Mouse (Mus musculus) layer of hippocampus, postnatal 14 days (tissue): ENCODE measurements around the gene Smg1. TPM values are rescaled to one million over a fixed set of nuclear protein-coding genes. Genes with fewer than 3 reads are reported as not detected.

ENCODE experiments used
- DNase-seq, 2 experiments: peaks; one replicate each; pipeline ENCODE4 v3.0.0; 2021 to 2022; ENCODE audit warnings: low spot score in 2 of 2, mixed read lengths in 1 of 2
- total RNA-seq, 2 experiments: library from RNA; stranded (reverse); gene quantifications; 2 replicates each; pipeline ENCODE4 v1.2.3; 2021

Gene Smg1
- total RNA-seq, 2 experiments from 2014 or later = 69.4 to 73.2 TPM

DNA sequence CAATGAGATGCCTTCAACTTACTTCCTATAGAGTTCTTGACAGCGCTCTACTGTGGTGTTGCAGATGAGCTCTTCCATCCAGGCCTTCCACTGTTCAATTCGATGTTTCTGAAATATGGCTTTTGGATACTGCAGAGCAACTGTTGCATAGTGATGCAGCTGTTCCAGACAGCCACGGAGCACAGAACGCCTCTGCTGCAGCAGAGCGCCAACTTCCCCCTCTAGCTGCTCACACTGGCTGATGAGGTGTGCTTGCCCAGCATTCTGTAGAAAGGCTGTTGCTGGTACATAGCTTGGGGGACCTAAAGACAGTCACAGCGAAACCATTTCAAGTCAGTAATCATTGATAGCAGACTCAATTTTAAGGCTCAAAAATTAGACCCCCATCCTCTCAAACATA, 89.3 kb downstream of the Smg1 start:
- DNase-seq = no peak

DNA sequence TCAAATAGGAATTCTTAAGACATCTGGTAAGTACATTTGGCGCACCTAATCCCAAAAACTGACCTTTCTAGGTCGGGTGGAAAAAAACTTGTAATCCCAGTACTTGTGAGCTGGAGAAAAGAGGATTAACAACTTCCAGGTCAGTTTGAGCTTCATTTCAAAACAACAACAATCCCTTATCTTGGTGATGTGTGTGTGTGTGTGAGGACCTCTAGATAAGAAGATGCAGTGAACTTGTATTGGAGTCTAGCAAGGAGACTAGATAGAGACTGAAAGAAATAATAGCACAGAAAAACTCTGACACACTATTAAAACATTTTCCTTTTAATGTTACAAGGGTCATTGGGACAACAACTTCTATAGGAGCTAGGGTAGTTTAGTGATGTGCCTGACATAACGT, 99.9 kb downstream of the Smg1 start:
- DNase-seq = no peak

DNA sequence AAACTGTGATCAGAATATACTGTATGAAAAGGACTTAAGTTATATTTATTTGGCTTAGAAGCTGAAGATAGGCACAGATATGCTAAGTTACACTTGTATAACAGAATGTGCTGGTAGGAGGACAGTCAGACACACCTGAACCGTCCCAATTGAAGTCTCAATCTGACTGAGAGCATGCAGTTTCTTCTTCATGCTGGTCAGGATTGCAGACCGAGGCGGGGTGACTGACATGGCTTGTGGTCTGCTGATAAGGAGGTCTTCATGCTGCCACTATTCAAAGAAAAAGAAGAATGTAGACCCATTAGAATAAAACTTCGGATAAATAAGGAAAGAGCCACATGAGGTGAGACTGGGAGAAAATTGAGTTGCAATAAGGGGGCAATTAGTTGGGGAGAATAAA, 100.3 kb downstream of the Smg1 start:
- DNase-seq = no peak

DNA sequence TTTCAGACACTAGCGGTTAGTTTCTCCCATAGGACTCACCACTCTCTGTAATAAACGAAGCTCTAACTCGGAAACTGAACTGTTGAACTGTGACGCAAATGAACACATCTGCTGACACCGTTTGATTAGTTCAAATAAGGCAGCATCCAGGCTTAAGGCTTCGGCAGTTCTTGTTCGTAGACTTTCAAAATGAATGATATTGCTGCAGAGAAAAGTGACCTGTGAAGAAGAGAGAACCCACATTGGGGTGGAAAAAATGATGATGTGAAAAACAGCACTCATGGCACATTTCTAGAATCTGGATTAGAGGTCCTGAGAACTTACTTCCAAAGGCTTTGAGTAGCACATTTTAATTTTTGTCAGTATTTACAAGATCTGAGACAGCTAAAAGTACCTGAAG, 102.2 kb downstream of the Smg1 start:
- no peak for DNase-seq

DNA sequence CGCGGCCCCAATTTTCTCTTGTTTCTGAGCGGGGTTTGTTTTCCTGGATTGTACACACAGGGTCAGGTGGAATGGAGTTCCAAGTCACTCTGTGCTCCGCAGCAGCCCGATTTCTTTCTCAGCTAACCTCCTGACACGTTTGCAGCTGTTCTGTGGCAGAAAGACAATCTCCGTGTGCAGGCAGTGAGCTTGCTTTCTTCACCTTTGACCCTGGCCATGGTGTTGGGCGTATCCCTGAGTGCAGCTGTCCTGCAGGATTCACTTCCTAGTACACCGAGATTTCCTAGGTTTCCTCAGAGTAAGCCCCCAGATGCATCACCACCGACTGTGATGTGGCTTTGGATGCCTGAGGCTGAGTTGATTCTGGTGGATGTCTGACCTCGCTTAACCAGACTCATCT, 108.3 kb downstream of the Smg1 start:
- DNase-seq = no peak

DNA sequence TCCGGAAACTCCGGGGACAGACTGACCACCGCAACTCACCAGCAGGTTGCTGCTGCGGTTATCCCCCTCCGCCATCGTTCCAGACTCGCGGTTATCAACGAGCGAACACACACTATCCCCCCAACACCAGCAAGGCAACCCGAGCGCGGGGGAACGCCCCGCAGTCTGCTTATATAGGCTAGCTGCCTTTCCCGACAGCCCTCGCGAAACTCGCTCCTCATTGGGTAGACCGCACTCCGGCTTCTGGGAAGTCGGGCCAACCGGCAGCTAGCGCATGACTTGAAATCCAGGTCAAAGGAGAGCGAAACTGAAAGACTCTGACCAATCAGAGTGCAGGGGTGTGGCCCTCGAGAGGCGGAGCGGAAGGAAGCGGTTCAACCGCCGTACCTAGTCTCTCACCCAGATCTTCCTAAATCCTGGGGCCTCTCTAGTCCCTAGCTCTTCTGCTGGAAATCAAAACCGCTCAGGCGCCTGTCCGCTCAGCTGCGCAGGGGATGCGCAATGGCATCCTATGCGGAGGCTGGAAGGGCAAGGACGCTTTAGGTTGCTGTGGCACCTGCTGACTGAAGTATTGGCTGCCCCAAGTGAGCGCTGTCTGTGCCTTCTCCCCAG, 113.9 kb downstream of the Smg1 start, which contains the start of gene Arl6ip1:
TSS of gene Arl6ip1 (minus strand) at position 233 of the 612 bp plus-strand sequence.
- peak; percentile 93 to 98 for DNase-seq

DNA sequence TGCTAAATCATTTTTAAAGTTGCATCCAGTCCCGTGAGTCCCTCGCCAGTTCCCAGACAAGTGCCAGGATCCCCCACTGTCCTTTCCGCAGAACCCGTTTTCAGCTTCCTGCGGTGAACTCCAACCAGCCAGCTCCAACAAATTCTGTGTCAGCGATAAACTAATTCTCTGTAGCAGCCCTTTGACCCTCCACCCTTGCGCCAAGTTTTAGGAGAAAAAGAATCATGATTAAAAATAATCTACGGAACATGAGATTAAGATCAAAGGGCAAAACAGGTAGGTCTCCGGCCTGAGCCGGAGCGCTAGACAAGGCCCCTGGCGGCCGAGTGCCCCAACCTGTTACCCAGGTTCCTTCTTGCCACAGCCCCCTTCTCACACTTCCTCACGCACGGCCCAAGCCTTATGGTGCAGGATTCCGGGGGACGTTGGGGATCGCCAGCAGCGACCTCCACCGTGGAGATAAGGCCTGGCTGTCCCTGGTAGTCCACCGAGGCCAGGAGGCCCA, 114.5 kb downstream of the Smg1 start:
- DNase-seq = peak in 1 of 2 experiments; percentile 44

DNA sequence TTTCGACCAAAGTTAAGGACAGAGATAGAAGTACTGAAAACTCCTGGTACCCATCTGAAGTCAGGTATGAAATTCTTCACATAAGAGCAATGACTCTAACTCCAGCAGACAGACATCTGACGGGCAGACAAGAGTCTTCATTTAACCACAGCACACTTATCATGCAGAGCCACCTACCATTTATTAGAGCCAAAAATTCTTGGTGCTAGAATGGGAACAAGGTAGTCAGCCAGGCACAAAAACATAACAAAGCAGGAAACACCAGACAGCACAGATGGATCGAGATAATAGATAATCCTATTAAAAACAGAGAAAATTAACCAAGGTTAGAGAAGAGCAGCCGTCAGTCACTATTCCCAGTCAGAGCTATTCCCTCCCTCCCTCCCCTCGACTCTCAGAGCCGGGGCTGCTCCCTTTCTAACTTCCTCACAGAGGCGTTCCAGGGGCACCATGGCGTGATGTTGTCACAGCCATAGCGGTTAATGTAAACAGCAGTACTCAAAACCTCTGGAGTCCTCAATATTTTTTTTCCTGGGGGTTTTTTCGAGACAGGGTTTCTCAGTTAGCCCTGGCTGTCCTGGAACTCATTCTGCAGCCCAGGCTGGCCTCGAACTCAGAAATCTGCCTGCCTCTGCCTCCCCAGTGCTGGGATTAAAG, 117.1 kb downstream of the Smg1 start:
- peak in 1 of 2 experiments; percentile 44 for DNase-seq

DNA sequence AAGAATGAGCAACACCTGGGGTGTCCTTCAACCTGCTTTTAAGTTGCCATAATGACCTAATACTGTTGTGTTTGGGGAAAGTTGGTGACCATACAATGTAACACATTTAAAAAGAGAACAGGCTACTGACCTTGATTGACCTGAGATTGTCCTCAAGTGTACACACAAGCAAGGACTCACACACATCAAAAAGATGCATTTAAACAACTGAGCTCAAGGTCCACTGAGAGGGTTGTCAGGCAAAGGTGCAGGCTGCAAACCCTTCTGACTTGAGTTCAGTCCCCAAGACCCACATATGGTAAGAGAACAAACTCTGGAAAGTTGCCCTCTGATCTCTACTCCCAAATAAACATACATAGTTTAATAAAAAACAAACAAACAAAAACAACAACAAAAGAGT, 117.7 kb downstream of the Smg1 start:
- no peak for DNase-seq

DNA sequence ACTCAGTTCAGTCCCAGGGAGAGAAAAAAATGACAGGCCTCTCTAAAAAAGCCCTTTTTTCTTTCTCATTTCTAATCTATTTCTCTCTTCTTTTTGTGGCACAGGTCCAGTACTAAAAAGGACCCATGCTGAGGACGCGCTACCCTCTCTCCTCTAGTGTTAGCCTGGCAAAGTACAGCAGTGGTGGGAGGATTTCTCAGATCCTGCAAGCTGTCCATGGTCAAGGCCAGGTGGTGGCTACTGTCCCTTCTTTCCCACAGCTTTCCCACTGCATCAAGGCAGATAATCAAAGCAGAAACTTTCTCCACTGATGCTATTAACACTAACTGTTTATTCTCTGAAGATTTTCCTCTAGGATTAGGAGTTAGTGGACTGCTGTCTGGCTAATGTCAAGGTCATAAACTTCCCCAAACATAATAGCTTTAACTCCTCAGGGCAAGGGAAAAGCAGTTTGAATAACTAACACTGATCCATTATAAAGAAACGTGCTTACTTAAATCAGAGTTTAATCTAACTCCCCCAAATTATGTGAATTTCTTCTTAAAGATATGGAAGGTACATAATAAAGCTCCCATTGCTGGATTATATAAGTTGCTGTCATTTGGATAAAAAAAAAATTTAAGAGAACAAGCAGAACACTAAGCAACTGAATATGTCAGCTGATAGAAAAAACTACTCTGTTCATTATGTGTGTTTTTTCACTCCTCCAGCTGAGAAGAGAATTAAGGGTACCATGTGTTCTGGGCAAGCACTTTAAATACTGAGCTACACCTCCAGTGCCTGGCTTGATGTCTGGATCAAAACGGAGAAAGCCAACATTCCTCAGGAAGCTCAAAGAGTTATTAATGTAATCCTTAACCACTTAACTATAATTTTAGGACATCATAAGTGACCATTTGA, 119.7 kb downstream of the Smg1 start:
- no peak for DNase-seq

DNA sequence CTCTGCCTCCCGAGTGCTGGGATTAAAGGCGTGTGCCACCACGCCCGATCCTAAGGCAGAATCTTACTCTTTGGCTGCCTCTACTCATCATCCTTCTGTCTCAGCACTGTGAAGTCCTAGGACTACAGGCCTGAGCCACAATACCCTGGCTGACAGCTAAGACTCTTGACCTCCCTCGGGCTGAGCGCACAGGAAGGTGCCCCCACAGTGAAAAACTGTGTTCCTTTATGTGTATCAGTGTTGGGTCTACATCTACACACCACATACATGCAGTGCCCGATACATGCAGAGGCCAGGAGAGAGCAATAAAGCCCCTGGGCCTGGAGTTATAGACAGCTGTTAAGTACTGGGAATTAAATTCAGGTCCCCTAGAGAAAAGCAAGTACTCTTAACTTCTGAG, 121.2 kb downstream of the Smg1 start:
- no peak for DNase-seq

DNA sequence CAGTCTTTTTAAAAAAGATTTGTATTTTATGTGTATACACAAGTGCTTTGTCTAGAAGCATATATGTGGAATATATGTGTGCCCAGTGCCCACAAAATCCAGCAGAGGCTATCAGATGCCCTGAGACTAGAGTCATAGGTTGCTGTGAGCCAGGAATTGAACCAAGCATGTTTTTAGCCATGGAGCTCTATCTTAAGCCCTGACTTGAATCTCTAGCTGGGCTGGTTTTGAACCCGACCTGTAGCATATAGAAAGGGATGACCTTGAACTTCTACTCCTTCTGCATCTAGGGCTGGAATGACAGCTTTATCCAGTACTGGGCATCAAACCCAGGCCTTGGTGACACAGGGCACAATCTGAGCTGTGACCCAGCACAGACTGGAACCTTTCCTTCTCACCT, 122.8 kb downstream of the Smg1 start:
- no peak for DNase-seq

DNA sequence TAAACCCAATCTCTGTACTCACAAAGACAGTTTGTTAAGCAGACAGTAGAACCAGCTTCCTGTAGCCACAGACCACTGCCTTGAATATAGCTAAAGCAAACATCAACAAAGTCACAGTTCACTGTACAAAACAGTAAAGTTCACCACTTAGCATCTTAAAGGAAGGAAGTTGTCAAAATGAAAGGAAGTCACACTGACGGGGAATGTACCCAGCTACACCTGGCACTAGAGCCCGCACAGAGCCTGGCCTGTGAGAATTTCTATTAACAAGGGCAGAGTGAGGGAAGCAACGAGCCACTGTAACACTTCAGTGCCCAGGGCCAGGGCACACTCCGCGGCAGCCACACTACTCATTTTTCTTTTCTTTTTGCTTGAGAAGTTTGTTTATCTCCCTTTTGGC, 123.5 kb downstream of the Smg1 start:
- no peak for DNase-seq

DNA sequence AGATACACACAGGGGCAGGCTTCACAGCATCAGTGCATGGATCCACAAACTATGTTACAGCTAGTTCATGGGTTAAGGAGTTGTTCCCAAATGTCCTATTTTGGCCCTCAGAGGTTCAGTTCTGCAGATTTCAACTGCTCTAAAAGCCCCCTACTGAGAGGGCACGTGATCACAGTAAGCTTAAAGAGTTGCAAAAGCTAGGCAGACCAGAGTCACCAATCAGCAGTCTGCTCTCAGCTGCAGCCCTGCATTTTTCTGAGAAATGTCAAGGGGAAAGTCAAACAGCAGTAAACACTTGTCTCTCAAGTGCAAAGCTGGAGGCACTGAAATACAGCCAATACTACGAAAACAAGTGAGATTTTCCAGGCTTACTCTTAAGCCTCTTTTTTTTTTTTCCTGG, 124.3 kb downstream of the Smg1 start:
- no peak for DNase-seq

DNA sequence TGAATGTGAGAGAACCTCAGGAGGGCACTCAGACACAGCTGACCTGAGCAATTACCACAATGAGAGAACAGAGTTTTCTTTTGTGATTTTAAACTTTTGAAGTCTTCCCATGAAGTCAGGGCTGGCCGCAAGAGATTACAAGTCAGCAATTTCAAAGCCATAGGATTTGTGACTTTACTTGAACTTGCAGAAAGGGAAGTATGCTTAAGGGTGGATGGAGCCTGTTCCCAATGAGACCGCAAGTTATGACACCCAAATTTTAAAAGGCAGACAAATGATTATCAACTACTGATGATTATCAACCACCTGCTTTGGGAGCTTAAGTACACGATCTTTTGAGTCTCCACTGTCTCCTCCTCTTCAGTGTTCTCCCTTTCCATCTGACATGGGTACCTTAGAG, 125.0 kb downstream of the Smg1 start:
- no peak for DNase-seq

DNA sequence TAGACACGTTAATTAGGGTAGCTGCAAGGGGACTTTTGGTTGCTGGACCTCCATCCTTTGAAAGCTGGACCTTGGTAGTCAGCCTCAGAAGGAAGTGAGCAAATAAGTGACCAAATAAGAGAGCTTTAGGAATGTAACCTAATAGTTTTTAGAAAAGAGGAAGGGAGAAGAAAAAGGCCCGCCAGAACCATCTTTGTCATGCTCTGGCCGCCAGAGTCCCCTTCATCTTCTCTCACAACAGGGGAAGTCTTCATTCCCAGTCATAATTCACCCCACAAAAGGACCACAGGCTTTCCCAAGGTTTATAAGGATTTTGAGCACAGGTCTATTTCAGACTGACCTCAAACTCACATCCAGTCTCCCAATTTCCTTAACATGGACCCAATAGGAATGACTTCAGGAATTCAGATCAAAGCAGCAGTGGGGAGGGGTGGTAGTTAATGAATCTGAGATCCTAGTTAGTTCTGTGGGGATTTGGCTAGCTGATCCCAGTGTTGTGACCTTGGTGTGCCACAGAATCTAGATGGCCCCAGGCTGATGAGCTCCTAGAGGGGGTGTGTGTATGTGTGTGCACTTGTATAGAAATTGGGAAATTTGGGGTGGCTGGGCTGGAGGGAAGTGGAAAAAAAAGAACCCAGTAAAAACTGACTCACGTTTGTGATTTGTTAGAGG, 125.8 kb downstream of the Smg1 start:
- no peak for DNase-seq

DNA sequence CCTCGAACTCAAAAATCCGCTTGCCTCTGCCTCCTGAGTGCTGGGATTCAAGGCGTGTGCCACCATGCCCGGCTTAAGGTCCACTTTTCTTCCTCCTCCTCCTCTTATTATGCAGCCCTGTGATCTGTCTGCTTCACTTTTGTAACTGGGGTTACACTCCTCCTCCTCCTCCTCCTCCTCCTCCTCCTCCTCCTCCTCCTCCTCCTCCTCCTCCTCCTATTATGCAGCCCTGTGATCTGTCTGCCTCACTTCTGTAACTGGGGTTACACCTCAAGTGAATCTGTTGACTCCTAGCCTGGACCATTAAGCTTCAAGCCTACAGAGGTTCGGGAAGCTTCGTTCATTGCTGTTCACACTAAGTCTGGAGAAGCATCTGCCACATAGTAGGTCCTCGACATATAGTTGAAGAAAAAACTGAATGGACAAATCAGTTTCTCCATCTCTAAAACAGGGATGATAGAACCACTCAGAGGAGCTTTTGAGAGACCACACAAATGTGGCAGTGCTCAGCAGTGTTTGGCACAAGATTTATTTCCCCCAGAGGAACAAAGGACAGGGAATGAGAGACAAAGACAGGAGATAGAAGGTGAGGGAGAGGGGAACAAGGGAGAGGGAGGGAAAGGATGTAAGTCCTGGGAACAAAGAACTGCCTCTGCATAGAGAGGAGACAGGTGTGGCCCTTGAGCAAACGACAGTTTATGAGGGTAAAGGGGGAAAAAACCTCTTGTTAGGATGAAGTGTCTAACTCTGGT, 126.5 kb downstream of the Smg1 start:
- DNase-seq = no peak

DNA sequence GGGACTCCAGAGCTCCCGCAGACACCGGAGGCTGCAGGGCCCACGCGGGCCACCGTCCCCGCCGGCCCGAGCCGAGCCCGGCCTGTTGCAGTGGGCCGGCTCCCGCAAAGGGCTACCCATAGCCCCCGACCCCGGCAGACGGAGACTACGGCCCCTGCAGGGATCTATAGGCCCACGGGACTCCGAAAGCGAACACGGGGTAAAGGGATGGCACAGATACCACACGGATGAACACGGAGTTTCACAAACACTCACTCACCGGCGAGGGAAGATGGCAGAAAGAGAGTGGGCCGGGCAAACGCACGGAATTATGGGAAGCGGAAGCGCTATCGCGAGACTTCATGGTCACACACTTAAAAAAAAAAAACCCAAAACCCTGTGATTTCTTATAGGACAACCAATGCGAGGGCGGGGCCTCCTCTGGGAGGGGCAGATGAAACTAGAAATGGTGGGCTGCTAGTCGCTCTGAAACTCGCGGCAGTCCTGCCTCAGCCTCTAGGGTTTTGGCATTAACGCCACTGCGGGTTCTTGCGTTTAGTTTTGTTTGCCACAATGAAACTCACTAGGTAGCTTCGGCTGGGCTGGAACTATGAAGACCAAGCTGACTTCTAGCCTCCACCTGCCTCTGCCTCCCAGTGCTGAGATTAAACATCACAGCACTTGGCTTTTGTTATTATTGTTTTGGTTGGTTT, 127.4 kb downstream of the Smg1 start, which contains the start of gene Rps15a:
TSS of gene Rps15a (minus strand) at position 312 of the 692 bp plus-strand sequence.
- DNase-seq = peak; percentile 94 to 95

DNA sequence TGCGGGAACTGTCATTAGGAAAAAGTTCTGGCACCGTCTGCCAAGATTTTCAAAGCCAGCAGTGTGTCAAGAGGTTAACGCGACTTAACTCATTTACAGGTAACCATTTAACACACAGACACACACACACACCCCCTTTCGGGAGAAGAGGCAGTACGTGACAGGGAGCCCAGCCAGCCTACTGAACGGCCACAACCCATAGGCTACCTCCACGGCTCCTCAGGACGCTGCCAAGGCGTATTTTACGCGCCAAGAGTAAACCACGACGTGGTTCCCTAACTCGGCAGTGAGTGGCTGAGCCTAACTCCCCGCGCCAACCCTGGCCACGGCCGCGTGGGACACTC, 128.0 kb downstream of the Smg1 start:
- no peak for DNase-seq
